Mouse (Mus musculus): Measurements from ENCODE around the gene Fam187a.

Fam187a gene

GRCm38 (mm10) chr11:102884616-102885219 lies at the start of gene Fam187a:
Fam187a (plus strand) TSS chr11:102885169.
- no peak for DNase-seq (ENCODE audit: low spot score in 2 of 2)

- no peak for DNase-seq (ENCODE audit: low spot score in 2 of 2)
These were observed 49.4 kb upstream of the Fam187a start, which contains the start of gene Higd1b for GRCm38 (mm10) chr11:102835549-102835948. Higd1b (plus strand) TSS chr11:102835849.

- no peak for DNase-seq (ENCODE audit: low spot score in 2 of 2)
These were observed 48.8 kb upstream of the Fam187a start for GRCm38 (mm10) chr11:102836146-102836545.

- DNase-seq (ENCODE audit: low spot score in 2 of 2), result no peak
These were observed 47.6 kb upstream of the Fam187a start for GRCm38 (mm10) chr11:102837385-102837784.

GRCm38 (mm10) chr11:102838126-102838525 lies 46.8 kb upstream of the Fam187a start:
- DNase-seq (ENCODE audit: low spot score in 2 of 2), result no peak

GRCm38 (mm10) chr11:102838616-102839150 lies 46.3 kb upstream of the Fam187a start:
- no peak for DNase-seq (ENCODE audit: low spot score in 2 of 2)

- DNase-seq (ENCODE audit: low spot score in 2 of 2), result no peak
These were observed 39.0 kb upstream of the Fam187a start for GRCm38 (mm10) chr11:102845926-102846325.

- peak in 1 of 2 experiments; percentile 29 for DNase-seq (ENCODE audit: low spot score in 2 of 2)
These were observed 33.1 kb upstream of the Fam187a start for GRCm38 (mm10) chr11:102851883-102852282.

- DNase-seq (ENCODE audit: low spot score in 2 of 2), result no peak
These were observed 31.2 kb upstream of the Fam187a start for GRCm38 (mm10) chr11:102853760-102854159.

GRCm38 (mm10) chr11:102855941-102856340 lies 29.0 kb upstream of the Fam187a start:
- DNase-seq (ENCODE audit: low spot score in 2 of 2), result no peak

- DNase-seq (ENCODE audit: low spot score in 2 of 2), result no peak
These were observed 26.0 kb upstream of the Fam187a start for GRCm38 (mm10) chr11:102858951-102859350.

- peak in 1 of 2 experiments; percentile 14 for DNase-seq (ENCODE audit: low spot score in 2 of 2)
These were observed 25.0 kb upstream of the Fam187a start for GRCm38 (mm10) chr11:102859933-102860332.

GRCm38 (mm10) chr11:102864272-102864671 lies 20.7 kb upstream of the Fam187a start:
- peak; percentile 59 for DNase-seq (ENCODE audit: low spot score in 2 of 2)

GRCm38 (mm10) chr11:102874801-102875334 lies 10.1 kb upstream of the Fam187a start:
- DNase-seq (ENCODE audit: low spot score in 2 of 2), result peak in 1 of 2 experiments; percentile 26

- no peak for DNase-seq (ENCODE audit: low spot score in 2 of 2)
These were observed 5.4 kb upstream of the Fam187a start for GRCm38 (mm10) chr11:102879558-102879957.

GRCm38 (mm10) chr11:102880585-102881313 lies 4.2 kb upstream of the Fam187a start, which contains the start of the genes Eftud2 and Ccdc103:
Eftud2 (minus strand) TSS chr11:102880985.
Ccdc103 (plus strand) TSS chr11:102881204.
- DNase-seq (ENCODE audit: low spot score in 2 of 2), result peak; percentile 92 to 96

GRCm38 (mm10) chr11:102881314-102882198 lies 3.4 kb upstream of the Fam187a start:
- no peak for DNase-seq (ENCODE audit: low spot score in 2 of 2)

GRCm38 (mm10) chr11:102887433-102887832 lies 2.5 kb downstream of the Fam187a start:
- DNase-seq (ENCODE audit: low spot score in 2 of 2), result no peak

GRCm38 (mm10) chr11:102888135-102888534 lies 3.2 kb downstream of the Fam187a start:
- no peak for DNase-seq (ENCODE audit: low spot score in 2 of 2)

- DNase-seq (ENCODE audit: low spot score in 2 of 2), result no peak
These were observed 5.1 kb downstream of the Fam187a start for GRCm38 (mm10) chr11:102890096-102890495.

- no peak for DNase-seq (ENCODE audit: low spot score in 2 of 2)
These were observed 8.2 kb downstream of the Fam187a start for GRCm38 (mm10) chr11:102893015-102893651.
